Mouse (Mus musculus): Measurements from ENCODE around the gene Sfmbt2. TPM values are rescaled to one million over a fixed set of nuclear protein-coding genes. Genes with fewer than 3 reads are reported as not detected.

Gene Sfmbt2
- polyA plus RNA-seq, 1 experiment, result 0.52 TPM

DNA sequence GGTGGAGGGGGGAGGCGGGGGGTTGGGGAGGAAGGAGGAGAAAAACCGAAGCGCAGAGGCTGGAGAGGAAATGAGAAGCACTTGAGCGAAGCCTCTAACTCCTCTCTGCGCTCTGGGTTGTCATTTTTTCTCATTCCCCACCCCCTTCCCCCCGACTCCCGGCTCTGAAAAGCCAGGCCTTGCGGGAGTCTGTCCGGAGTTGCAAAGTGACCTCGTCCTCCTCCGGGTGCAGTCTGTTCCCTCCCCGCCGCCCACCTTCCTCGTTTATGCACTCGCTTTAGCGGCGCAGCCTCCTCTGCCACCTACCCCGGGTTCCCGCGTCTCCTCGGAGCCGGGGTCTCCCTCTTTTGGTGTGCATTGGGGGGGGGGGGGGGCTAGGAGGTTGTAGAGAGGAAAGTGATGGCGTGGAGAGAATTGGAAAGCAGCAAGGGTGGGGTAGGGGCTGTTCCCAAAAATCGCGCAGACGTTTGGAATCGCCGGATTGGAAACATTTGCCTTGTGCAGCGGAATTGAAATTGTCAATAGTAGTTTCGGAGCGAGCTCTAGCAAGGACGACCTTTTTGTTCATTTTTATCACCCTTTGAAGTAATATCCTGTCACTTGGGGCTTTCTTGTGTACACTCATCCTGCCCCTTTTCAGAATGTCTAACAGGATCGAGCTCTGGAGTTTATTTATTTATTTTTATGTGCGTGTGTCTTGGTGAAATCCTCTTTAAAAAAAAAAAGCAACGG lies 2.6 kb downstream of the Sfmbt2 start:
- no peak for DNase-seq (ENCODE audit: low spot score)

DNA sequence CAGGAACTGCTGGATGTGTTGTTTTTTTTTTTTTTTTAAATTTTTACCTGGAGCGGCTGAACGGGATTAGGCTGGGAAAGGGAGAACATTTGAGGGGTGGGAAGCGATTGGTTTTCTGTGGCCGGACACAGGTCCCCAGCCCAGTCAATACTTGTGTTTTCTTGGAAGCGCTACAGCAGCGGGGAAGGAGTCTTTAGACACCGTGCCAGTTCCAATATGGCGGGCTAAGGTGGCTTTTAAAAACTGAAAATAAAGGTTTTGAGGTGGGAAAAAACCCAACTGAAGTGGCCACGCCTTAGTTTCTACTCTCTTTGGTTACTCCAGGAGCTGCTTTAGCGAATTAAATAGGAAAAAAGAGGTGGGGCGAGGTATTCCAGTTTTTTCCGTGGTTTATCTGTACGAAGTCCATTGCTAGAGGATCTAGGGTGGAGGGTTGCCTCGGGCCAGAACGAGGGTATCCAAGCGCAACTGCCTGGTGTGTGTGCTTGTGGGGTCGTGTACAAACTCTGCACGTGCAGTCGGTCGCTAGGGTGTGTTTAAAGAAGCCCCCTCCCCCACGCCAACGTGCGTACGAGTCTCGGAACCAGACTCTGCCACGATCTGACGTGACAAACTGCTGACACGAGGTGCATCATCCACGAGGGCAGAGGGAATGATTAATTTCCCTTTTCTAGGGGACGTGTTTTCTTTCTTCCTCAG lies 3.3 kb downstream of the Sfmbt2 start:
- DNase-seq (ENCODE audit: low spot score), result no peak

DNA sequence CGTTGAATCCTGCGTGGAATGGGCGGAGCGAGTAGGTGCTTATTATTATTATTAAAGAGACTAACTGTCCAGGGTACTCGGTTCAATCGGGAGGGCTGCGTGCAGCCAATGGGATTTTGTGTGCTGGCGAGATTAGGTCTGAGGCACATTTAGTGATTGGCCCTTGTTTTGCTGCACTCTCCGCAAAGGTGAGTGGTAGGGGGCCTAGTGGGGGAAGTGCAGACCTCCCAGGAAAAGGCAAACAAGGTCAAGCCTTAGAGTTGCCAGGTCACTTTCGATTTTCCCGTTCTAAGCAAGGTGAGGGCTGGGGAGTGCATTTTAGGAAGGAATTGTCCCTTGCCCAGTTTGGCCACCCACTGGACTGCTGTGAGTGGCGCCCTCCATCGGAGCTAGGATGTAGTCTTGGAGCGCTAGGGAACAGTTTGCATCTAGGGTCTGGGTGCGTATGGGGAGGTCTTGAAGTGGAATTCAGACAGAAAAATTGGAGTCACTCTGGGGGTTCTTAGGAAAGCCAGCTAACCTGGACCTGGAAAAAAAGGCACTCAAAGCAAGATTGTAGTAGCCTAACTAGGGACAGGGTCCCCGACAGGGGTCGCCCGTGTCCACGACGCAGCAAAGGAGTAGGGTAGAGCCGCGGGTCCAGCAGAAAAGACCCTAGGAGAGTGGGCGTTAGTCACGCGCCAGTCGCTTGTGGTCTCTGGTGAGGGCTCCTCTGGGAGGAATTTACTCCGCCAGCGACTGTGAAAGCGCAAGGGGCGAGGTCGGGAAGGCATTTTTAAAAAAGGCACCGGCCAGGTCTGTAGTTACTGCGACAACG lies 4.1 kb downstream of the Sfmbt2 start:
- no peak for DNase-seq (ENCODE audit: low spot score)

DNA sequence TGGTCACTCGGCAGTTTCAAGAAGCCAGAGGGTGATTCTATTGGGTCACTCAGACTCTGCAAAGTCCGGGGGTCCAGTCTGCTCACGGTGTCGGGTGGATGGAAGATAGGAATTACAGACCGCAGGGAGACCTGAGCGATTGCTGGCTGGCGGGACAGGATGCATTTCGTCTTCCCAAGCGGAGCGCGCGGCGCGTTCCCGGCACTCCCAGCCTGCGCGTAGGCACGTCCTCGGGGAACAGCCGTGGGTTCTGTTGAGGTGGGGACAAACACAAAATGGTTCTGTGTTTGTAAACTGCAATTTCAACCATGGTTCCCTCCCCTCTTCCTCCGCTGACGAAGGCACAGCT lies 4.7 kb downstream of the Sfmbt2 start:
- DNase-seq (ENCODE audit: low spot score), result no peak

DNA sequence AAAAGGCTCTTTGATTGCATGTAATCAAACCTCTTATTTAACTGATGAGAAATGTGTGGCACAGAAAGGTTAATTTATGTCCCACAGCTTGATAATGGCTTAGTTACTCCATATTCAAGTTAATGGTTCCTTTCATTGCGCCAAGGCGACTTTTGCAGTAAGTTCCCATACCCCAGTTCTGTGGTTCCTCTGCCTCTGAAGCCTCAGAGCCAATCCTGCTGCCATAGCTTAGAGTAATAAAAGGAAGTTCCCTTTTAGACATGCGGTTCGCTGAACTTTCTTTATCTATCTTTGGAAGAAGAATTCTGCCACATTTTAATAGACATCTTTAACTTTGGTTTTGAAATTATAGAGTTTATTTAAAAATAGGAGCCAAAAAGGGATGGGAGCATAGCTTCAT lies 19.7 kb downstream of the Sfmbt2 start:
- DNase-seq (ENCODE audit: low spot score), result no peak

DNA sequence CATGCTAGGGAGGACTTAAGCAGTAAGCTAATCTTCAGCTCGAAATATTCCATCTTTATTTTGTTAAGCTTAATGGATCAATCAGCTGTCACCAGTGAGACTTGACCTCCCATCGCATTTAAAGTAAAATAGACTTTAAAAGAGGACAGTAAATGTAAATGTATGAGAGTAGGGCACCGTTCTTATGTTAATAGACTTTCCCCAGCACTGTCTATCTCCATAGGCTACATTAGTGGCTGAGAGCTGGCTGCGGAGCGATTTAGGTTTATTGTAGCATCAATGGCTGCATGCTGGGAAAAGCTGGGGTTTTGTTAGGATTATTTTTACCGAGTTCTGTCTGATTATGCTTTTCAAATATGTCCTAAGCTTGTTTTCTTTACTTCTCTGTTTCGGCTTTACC lies 20.5 kb downstream of the Sfmbt2 start:
- no peak for DNase-seq (ENCODE audit: low spot score)

DNA sequence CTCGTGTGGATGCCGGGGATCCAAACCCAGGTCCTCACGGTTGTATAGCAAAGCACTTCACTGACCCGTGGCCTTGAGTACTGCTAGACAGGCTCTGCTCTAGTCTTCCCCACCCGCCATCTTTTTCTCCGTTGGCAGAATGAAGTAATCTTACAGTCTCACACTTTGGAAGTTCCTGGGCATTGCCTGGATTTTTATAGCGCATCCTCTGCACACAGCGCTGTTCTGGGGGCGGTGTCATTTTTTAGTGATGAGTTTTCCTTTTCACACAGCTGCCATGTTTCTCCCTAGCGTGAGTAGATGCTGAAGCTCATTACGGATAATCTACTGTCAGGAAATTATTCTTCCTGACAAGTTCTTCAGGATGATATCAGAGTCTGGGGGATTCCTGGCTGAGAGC lies 24.8 kb downstream of the Sfmbt2 start:
- no peak for DNase-seq (ENCODE audit: low spot score)

DNA sequence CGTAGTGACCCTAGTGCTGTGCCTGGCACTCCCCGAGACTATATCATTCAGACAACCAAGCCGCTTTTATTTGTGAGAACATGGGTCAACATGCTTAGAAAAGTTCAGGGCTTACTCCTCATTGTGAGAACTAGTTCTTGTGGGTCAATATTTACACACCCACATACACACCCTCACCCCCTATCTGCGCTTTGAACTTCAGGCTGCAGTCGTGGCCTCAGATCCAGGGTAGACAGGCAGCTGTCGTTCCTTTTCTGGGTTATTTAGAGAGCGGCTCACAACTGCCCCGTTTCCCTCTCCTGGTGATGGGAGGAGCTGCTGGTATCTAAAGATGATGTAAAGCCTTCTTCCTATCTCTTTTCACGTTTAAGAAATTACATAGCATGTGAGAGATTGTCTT lies 27.5 kb downstream of the Sfmbt2 start:
- DNase-seq (ENCODE audit: low spot score), result no peak

DNA sequence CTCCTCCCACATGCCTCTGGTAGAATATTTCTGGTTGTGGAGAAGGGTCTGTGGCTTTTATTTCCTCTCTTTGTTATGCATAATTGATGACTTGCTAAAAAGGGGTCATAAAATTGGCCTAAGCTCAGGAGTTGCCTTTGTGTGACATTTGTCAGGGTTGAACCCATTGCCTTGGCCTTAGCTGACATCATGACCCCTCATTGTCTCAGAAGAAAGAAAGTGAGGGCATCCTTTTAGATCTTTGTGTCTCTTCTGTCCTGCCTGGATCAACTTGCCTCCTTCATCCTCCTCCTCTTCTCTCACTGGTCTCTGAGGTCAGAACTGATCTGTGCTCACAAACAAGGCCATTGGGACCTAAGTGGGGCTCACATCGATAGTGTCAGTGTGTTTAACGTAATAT lies 35.8 kb downstream of the Sfmbt2 start:
- no peak for DNase-seq (ENCODE audit: low spot score)

DNA sequence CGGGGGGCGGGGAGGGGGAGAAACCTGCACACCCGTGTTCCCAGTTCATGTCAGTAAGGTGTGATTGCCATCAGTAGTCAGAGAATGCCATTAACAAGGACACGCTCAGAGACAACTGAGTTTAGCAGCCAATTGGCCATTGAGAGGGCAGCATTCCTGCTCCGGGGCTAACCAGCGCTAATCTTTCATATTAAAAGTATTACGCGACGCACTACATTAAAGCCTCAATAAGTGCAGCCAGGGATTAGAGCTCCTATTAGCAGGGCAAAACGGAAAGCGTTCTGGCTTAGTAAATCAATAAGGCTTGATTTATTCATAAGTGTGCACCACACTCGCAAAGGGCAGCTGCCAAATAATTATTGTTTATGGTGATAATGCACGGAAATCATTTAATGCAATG lies 39.1 kb downstream of the Sfmbt2 start:
- no peak for DNase-seq (ENCODE audit: low spot score)

DNA sequence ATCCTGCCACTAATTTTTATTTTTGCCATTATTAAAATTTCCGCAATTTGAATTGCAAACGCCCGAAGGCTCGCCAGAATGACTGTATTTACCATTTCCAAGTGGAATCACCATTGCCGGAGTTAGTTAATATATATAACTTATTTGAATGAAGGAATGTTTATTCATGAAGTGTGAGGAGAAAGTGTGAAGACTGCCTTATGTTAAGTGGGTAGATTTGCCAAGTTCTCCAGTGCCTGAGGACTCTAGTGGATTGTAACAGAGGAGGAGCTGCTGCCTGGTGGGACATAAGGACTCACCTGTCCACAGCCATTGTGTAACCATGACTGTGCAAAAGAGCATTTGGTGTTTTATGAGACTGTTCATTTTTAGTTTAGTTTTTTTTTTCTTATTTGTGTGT lies 39.8 kb downstream of the Sfmbt2 start:
- DNase-seq (ENCODE audit: low spot score), result no peak

DNA sequence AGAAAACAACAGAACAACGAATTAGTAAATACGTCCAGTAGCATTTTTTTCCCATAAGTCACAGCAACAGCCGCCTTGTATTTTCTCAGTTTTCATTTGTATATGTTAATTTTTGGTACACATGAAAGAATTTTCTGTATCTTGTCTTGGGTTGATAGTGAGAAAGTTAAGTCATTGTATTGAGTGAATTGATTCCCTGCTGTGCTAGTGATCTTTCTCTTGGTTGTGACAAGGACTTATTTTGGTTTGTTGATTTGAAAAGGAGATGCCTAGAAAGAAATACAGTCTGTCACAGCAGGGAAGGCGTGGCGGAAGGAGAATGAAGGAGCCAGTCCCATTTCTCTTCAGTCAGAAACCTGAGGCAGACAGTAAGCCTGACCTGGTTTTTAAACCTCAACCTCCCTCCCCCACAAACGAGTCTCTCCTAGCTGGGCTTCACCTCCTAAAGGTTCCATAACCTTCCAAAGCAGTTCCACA lies 50.7 kb downstream of the Sfmbt2 start:
- DNase-seq (ENCODE audit: low spot score), result no peak

DNA sequence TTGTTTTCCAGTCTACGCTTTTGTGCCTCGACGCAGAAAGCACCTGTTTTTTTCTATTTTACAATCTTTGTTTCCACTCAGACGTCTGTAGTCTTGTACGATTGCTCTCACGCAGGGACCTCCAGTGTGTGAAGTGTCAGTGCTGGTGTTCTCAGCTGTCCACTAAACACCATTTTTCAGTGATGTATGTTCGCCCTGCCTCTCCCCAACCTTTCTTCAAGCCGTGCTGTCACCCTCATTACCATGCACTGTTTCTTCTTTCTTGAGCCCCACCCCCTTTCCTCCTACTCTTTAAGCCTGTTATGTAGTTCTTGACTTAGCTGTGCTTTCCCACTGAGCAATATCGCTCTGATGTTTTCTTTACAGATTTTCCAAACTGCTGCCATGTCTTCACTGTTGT lies 67.0 kb downstream of the Sfmbt2 start:
- DNase-seq (ENCODE audit: low spot score), result no peak

DNA sequence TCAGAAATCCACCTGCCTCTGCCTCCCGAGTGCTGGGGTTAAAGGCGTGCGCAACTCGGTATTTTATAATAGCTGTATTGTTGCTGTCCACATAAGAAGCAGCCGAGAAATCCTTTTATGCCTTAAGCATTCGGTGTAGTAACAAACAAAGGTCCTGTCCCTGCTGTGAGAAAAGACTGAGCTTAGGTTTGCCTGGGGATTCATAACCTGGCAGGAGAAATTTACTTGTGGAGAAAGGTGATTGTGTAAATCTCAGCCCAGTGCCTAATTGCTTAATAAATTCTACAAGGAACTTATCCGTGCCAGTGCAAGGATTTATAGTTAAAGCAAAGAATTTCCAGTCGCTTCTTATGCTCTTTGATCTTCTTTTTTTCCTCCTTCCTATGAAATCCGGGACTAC lies 71.5 kb downstream of the Sfmbt2 start:
- DNase-seq (ENCODE audit: low spot score), result no peak

DNA sequence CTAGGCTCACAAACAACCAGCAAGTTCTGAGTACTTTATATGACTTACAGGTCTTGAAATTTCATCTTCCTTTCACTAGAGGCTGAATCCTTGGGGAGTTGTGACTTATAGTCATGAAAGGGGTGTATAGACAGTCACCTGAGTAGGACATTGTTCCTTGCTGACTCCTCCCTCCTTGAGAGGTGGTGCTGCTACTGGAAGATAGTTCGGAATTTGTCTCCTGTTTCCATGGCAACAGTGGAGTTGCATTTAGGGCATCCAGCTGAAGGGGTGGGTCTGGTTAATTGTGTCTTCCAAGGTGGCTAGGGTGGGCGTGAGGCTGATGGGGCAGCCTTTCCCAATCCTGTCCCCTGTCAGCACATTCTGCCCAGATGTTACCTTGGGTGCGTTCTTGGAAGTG lies 83.3 kb downstream of the Sfmbt2 start:
- no peak for DNase-seq (ENCODE audit: low spot score)

DNA sequence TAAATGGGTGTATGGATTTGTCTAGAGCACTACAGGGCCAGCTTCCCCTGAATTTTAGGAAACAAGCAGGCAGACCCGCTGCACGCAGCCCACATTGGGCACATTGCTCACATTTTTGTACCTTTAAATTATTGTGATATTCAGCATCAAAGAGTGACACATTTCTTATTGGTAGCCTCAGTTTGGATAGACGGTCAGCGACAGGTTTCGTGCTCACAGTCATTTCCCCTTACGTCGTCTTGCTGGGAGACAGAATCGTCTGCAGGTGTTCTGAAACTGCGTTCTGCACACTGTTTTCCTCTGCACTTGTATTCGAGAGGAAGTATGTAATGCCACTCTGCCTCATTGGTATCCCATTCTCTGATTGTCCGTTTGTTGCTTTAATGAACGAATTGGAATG lies 88.0 kb downstream of the Sfmbt2 start:
- no peak for DNase-seq (ENCODE audit: low spot score)

DNA sequence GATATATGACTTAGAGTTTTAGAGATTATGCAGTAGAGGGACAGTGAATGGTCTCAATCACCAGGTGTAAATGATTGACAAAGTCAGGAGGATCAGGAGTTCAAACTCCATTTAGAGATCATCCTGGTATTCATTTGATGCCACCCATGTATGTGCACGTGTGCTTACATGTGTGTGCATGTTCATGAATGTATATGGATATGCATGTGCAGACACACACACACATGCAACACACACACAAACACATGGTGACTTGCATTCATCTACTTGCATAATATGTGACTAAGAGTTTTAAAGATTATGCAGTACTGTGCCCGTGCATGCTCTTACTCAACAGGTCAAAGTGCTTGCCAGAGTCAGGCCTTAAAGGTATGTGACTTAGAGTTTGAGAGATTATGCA lies 146.2 kb downstream of the Sfmbt2 start:
- no peak for DNase-seq (ENCODE audit: low spot score)

DNA sequence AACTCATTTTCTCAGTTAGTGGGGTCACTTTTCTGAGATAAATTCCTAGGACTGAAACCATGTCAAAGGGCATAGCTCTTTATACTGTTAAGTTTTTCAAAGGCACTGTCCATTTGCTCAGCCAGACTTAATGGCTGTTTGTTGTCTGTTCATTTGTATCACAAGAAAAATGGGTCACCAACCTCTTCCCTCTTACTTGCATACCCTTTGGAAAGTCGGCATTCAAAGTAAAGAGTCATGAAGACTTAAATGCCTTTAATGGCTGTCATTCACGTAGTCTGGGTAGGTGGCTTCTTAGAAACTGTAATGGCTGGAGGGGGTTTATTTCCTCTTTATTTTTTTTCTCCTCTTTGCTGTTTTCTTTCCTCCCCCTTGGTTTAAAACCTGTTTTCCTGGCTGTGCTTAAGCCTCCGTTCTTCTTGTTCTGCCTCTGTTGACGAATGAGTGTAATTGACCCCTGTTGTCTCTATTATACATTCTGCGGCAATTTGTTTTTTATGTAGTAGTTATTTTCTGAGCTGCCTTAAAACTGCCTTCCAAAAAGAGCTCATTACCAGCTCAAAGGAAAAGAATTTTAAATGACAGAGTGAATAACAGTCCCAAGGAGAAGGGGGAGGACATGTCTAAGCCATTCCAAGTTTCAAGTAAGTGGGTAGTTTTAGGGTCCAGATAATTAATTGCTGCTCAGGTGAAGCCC lies 151.6 kb downstream of the Sfmbt2 start:
- DNase-seq (ENCODE audit: low spot score), result no peak

DNA sequence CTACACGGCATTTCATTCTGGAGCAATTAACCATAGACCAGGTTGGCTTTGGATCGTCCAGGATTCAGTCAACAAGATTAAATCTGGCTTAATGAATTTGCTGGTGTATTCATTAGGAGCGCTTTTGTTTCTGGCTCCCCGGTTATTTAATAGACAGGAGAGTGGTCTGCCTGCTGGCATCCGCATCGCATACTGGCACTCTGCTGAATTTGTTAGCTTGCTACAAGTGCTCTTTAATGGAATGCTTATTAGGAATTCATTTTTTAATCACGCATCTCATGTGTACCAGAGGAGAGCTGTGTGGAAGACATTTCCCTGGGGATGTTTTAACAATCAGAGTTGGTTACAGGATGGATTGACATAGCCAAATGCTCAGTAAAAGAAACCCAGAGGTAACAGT lies 155.3 kb downstream of the Sfmbt2 start:
- DNase-seq (ENCODE audit: low spot score), result no peak

DNA sequence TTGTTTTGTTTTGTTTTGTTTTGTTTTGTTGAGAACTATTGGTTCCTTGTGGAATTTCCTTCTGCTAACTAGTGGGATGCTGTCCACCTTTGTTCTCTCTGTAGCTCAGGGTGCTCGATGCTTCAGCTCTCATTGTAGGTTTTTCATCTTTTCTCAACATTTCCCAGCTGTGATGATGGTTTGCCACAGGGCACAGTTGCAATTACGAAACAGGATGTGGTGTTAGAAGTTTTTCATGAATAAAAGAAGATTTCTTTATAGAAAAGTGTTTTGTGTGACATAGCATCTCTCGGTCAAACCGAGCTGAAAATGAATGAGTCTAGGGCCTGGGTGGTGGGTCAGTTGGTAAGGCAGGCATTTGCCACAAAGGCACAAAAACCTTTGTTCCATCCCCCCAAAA lies 171.5 kb downstream of the Sfmbt2 start:
- DNase-seq (ENCODE audit: low spot score), result no peak

DNA sequence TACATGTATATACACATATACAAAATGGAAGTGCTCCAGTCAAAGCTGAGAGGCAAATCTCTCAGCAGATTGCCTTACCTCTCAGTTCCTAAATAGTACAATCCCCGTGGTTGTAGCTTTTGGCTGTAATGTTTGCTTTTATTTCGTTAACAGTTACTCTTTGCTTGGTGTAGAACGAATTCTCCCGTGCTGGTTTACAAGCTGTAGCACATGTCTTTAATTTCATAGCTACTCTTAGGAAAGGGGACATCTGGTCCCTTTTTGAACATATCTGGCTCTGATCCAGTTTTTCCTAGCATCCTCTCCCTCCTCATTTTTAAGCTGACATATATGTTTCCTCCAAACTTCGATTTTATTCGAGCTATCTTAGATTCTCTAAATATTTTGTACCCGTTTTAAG lies 172.1 kb downstream of the Sfmbt2 start:
- DNase-seq (ENCODE audit: low spot score), result no peak

DNA sequence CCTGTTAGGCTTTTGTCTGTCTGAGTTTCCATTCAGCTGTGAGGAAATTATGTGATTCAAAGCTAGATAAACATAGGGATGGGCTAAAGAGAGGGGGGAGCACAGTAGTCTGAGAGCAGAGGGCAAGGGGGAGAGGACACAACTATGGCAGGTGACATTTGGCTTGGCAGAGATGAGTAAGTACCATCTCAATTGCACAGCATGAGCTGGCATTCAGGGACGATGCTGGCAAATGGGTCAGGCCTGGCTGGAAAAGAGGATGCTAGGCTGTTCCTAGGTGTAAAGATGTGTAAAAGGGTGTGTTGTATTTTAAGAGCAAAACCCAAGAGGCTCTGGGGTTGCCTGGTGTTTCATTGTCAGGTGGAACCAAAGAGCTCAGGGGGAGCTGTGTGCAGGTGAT lies 188.5 kb downstream of the Sfmbt2 start:
- no peak for DNase-seq (ENCODE audit: low spot score)
